Mouse (Mus musculus) CD8-positive naive resting alpha-beta T cell, adult 2 months (primary cell): ENCODE results near the gene Cdc42se2.
A peak's percentile ranks its signal among the peaks of the same experiment; 100 is the strongest.

ENCODE experiments used
- DNase-seq, 2 experiments: peaks; one replicate each; pipeline ENCODE4 v3.0.0; 2022; ENCODE audit warnings: low read depth in 2 of 2, low spot score in 2 of 2

The Cdc42se2 gene

GRCm38 (mm10) chr11:54787488-54788474 is at the start of gene Cdc42se2:
Gene Cdc42se2 (minus strand): TSS chr11:54787675.
- DNase-seq, result peak; percentile 94 to 98

GRCm38 (mm10) chr11:54836106-54836505 is 48.6 kb upstream of the Cdc42se2 start:
- DNase-seq, result no peak

DNA sequence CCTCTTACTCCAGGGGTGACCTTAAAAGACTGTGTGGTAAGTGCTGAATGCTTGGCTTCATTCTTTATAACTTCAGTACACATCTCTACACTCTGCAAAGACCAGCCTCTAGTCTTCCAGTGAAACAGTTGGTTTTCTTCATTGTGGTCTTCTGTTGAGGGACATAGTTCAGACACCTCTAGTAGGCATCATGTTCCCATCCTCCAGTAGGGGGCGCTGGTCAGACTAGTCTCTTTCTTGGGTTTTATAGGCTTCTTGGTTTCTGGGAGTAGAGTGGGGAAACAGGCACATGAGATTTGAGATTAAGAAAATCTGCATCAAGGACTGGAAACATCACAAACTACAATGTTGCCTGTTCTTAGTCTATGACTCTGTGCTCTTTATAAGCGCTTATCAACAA is 47.1 kb upstream of the Cdc42se2 start:
- DNase-seq, result peak; percentile 40 to 52

DNA sequence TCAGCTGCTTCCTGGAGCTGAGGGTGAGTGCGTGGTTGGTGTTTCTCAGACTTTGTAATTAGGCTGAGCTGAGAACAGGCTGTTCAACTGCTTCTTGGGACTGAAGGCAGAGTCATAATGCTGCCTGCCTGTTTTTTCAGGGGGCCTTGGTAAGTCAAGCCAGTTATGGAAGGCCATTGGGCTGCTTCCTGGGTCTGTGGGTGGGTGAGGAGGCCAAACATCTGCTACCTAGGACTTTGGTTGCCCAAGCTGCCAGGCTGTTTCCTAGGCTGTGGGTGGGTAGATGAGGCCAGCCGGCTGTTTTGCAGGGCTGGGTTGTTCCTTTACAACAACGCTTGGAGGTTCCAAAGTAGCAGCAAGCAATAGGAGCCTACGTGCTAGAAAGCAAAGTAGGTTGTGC is 46.4 kb upstream of the Cdc42se2 start:
- no peak for DNase-seq

GRCm38 (mm10) chr11:54826819-54827218 is 39.3 kb upstream of the Cdc42se2 start:
- no peak for DNase-seq

DNA sequence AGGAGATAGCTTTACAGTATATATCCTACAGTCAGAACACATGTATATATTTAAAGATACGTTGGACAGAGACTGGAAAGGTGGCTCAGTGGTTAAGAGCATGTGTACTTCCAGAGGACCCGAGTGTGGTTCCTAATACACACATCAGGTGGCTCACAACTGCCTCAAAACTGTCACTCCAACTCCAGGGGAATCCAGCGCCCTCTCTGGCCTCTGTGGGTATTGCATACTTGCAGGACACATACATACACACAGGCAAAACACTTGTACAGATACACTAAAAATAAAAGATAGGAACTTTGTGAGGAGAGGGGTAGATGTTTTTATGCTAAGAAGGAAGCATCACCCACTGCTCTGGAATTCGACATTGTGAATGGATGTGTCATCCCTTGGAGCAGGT is 38.3 kb upstream of the Cdc42se2 start:
- no peak for DNase-seq

DNA sequence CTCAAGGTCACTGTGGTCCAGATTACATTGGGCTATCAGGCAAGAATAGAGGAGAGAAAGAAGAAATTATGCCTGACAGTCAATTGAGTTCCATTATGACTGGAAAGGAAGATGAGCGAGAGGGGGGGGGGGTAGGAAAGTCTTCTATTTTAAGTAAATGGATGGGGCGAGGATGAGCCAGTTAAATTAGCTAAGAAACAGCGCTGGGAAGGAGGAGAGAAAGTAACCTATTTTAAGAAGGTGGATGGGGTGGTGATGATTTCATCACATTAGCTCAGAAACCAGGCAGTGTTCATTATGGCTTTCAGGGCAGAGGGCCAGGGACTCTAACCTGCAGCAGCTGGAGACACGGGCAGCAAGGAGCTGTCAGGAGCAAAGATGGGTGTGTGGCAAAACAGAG is 36.0 kb upstream of the Cdc42se2 start:
- no peak for DNase-seq

DNA sequence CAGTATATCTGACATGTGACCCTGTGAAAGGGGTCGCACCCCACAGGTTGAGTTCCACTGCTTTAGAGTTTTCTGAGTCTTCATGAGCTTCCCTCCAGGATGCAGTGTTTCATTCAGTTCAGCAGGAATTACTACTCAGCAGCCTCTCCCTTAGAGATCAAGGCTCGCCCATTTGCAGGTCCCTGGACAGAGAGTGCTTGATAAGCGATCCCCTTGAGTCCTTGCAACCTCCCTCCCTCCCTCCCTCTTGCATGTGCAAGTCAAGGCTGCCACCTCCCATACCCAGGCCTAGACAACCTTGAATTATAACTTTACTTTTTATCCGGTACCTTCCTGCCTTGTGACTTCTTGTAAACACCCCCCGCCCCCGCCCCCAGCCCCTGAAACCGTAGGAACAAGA is 32.0 kb upstream of the Cdc42se2 start:
- no peak for DNase-seq

DNA sequence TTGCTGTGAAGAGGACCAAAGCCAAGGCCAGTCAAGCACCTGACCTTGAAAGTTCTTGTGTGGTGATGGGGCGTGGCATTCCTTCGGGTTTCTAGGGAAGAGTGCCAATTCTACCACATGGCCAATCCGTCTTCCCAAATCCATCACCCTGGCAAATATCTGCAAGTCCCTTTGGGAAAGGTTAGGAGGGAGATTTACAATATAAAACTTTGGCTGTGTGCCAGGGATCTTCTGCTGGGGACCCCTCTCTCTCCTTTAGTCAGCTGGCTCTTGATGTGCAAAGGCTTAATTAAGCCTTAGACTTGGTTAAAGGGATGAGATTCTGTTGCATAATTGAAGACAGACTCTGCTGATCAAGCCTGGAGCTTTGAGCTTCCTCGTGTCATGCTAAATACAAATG is 30.0 kb upstream of the Cdc42se2 start:
- no peak for DNase-seq

DNA sequence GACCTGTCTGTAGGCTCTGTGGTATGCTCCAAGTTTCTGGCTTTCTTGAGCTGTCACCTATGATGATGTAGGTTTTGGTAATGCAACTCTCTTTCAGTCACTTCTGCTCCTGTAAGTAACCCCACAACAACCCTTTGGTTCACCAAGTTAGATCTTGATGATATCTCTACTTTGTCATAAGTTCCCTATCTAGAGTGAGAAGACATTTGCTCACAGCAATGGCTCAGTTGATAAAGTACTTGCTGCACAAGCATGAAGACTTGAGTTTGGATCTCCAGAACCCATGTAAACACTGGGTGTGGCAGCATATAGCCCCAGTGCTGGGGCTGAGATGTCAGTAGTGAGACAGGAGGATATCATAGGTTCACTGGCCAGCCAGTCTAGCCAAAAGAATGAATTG is 28.2 kb upstream of the Cdc42se2 start:
- DNase-seq, result no peak

DNA sequence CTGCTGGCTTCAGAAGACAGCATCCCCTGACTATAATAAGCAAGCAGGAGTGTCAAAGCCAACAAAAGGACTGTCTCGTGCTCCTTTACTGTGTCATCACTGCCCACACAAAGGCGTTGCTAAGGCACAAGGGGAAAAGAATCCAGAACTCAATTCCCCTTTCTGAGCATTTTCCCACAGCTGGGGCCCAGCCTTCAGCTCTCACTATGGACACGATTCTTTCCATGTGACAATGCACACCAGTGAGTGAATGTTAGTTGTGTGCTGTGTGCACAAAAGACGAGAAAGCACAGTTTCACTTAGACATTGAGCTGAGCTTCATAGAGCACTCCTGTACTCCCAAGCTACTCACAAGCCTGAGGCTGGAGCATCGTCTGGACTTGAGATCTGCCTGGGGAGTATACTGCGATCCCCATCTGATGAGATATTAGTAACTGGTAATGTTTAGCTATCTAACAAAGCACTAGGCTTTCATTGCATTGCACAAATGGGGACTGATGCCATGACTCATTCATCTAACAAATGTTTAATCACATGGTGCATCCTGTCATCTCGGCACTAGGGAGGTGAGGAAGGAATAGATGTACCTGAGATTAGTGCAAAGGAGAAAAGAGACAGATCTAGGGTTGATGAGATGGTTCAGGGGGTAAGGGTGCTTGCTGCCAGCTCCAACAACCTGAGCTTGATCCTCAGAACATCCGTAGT is 25.5 kb upstream of the Cdc42se2 start:
- DNase-seq, result no peak

DNA sequence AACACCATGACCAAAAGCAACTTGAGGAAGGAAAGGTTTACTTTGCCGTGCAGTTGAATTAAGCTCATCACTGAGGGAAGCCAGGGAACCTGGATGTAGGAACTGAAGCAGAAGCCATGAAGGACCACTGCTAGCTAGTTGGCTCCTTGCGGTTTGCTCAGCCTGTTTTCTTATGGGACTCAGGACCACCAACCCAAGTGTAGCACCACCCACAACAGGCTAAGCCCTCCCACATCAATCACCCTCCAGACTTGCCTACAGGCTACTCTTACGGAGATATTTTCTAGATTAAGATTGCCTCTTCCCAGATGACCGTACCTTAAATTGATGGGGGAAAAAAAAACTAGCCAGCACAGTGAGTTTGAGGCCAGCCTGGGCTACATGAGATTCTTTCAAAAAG is 24.8 kb upstream of the Cdc42se2 start:
- DNase-seq, result no peak

- DNase-seq, result no peak
These were observed 23.6 kb upstream of the Cdc42se2 start for GRCm38 (mm10) chr11:54811054-54811453.

DNA sequence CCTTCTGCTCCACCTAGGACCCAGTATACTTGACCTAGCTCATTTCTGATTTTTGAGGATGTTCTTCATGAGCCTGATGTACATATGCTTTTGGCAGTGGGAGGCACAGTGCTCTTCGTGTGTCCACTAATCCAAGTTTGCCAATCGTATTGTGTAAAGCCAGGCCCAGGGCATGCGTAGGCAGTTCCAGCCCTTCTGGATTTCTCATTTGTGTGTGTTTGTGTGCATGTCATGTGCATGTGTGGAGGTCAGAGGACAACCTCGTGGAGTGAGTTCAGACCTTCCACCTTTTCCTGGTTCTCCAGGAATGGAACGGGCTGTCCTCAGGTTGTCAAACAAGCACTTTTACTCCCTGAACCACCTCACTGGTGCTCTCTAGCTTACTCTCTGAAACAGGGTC is 22.1 kb upstream of the Cdc42se2 start:
- DNase-seq, result no peak

- DNase-seq, result no peak
These were observed 20.7 kb upstream of the Cdc42se2 start for GRCm38 (mm10) chr11:54808177-54808576.

DNA sequence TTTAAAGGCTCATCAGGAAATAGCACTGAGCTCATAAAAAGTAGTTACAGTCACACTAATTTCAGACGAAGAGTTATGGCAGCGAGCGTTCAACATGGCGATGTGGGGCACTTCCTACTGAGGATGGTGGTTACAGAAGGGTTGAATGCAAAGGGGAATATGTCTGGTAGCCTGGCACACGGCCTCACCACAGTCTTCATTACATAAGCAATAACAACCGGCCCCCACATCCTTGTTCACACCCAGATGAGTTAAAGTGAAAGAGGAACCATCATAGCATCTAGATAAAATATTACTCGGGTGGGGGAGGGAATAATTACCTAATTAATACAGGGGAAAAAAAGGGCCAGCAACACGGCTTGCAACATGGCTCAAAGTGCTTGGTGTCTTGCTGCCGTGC is 20.2 kb upstream of the Cdc42se2 start:
- DNase-seq, result peak in 1 of 2 experiments; percentile 43

DNA sequence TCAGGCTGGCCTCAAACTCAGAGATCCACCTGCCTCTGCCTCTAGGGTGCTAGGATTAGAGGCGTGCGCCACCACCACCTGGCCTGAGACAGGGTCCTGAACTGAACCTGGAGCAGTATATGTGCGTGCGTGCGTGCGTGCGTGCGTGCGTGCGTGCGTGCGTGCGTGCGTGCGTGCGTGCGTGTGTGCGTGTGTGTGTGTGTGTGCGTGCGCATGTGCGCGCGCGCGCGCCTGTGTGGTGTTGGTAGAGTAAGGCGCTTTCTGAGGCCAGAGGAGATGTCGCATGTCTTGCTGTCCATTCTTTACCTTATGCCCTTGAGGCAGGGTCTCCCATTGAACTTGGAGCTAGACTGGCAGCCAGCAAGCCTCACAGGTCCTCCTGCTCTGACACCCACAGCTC is 19.4 kb upstream of the Cdc42se2 start:
- DNase-seq, result no peak

GRCm38 (mm10) chr11:54805196-54805595 is 17.7 kb upstream of the Cdc42se2 start:
- no peak for DNase-seq

DNA sequence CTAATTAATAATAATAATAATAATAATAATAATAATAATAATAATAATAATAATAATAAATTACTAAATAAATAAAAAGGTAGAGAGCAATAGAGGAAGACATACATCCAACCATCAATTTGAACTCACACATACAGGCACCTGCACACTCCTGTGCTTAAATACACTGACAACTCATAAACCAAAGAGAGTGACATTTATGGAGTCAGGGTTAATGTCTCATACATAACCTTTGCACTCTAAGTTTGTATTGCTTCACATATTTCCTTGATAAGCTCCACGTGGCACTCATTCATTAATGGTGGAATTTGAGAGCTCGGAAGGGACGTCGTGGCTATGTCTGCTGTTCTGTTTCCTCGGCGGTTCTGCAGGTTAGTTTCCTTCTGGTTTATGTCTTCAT is 15.1 kb upstream of the Cdc42se2 start:
- DNase-seq, result no peak

DNA sequence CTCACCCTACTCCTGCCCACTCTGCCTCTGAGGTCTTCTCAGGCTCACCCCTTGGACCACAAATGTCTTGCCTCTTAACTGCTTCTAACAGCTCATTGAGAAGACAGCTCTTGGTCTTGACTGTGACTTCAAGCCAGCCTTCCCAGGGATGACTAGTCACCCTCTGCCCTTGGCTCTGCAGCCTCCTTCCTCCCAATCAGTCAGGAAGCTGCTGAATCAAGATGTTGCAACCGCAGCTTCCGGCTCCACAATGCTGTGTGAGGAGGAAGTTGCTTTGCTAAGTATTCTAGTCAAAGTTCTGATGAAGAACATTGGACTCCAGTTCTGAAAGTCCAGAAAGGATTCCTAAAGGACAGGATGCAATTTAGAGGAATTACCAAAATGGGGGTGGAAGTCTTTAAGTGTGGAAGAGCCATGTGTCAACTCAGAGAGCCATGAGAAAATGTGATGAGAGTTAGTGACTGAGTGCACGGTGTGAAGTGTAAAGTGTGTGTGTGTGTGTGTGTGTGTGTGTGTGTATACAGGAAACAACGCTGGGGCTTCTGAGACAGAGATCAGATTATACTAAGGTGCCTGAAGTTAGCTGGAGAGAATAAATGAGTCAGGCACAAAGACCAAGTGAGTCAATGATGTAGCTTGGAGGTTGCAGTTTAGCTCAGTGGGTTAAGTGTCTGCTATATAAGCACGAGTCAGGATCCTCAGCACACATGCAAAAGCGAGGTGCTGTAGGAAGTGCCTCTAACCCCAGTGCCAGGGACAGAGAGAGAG is 14.5 kb upstream of the Cdc42se2 start:
- DNase-seq, result peak; percentile 70 to 75

GRCm38 (mm10) chr11:54796551-54796950 is 9.1 kb upstream of the Cdc42se2 start:
- DNase-seq, result no peak

- DNase-seq, result no peak
These were observed 7.2 kb upstream of the Cdc42se2 start for GRCm38 (mm10) chr11:54794678-54795077.
